In genomic region chr2:52994526-52994925, GRCm38 (mm10) we compare ENCODE assay signal across 21 mouse cellular contexts.
DNase-seq lines count a peak whose midpoint lies in the region; ATAC-seq and TF ChIP-seq lines count a peak whose summit lies in the region.
"Had no signal": no experiment of that assay in that cellular context is flagged by ENCODE, and none has a peak within 500 bp of the region (broad histone marks: within the 10 kb centered on the region; RNA-seq: fewer than 3 reads in every experiment).

No protein-coding gene starts in this region.

- TF ChIP-seq CTCF in heart, adult 2 months (IDR thresholded peaks at IDR 0.05) = no peak
- TF ChIP-seq CTCF in kidney, postnatal 0 days (IDR thresholded peaks at IDR 0.05; ENCODE audit: low read depth) = no peak

- no peak overlapping the region for H3K9ac ChIP-seq in heart, adult 2 months (ENCODE audit: low read depth, low read length)
- H3K9ac ChIP-seq in heart, embryonic 12.5 days = no peak overlapping the region
- H3K9ac ChIP-seq in kidney, embryonic 15.5 days = no peak overlapping the region
- H3K9ac ChIP-seq in kidney, postnatal 0 days (ENCODE audit: low read depth, low read length) = no peak overlapping the region
- H3K9ac ChIP-seq: limb, embryonic 12.5 days; liver, embryonic 12.5 days; midbrain, embryonic 12.5 days; neural tube, embryonic 15.5 days had no signal

- TF ChIP-seq POLR2A in heart, adult 2 months (IDR thresholded peaks at IDR 0.05; ENCODE audit: insufficient read depth, low read depth, low read length) = no peak

- peak overlapping the region; percentile 2; the same call in 1 of the 2 replicates for H3K27ac ChIP-seq in heart, adult 2 months
- H3K27ac ChIP-seq in heart, embryonic 12.5 days (ENCODE audit: poor library complexity, severe bottlenecking) = no peak overlapping the region
- no peak overlapping the region for H3K27ac ChIP-seq in kidney, embryonic 15.5 days
- no peak overlapping the region for H3K27ac ChIP-seq in kidney, postnatal 0 days
- H3K27ac ChIP-seq: gastrocnemius, adult 2 months; hindbrain, postnatal 0 days; limb, embryonic 12.5 days; liver, embryonic 12.5 days; midbrain, embryonic 12.5 days; neural tube, embryonic 15.5 days had no signal

- DNase-seq in heart, adult 2 months = peak; percentile 30 to 38
- peak; percentile 65 for DNase-seq in kidney, adult 9 months
- peak; percentile 25 to 35 for DNase-seq in heart, postnatal 14 days
- peak; percentile 36 for DNase-seq in kidney, postnatal 0 days (ENCODE audit: low spot score)
- no peak for DNase-seq in testis, postnatal 14 days (ENCODE audit: low spot score)
- DNase-seq: cerebellum, adult 9-10 months; gastrocnemius, adult 2 months; lung, adult 2 months; right cerebral cortex, adult 18-20 months; right cerebral cortex, postnatal 4 days; thymus, postnatal 25 days had no signal

- H3K79me2 ChIP-seq in heart, adult 2 months (replicated peaks; ENCODE audit: control insufficient read depth, insufficient read depth, low read length) = no peaks in the 10 kb centered on the region

- intact Hi-C loops in heart, adult 2 months (cut with DNase I) = loop anchor here (5.0 kb wide), 2 partner anchors 33 to 37 kb away; no protein-coding TSS in a partner anchor
- intact Hi-C loops in heart, postnatal 14 days (cut with DNase I) = loop anchor here (10.0 kb wide), 1 partner anchor 50 kb away; no protein-coding TSS in a partner anchor

- H3K4me2 ChIP-seq in heart, embryonic 12.5 days = no peak overlapping the region
- H3K4me2 ChIP-seq in kidney, embryonic 15.5 days = no peak overlapping the region
- no peak overlapping the region for H3K4me2 ChIP-seq in kidney, postnatal 0 days (ENCODE audit: low read length)
- H3K4me2 ChIP-seq: limb, embryonic 12.5 days; liver, embryonic 12.5 days; midbrain, embryonic 12.5 days; neural tube, embryonic 15.5 days had no signal

- H3K9me3 ChIP-seq in heart, embryonic 12.5 days (replicated peaks) = no peaks in the 10 kb centered on the region
- H3K9me3 ChIP-seq in kidney, embryonic 15.5 days (replicated peaks) = no peaks in the 10 kb centered on the region
- H3K9me3 ChIP-seq in kidney, postnatal 0 days (replicated peaks; ENCODE audit: low read length) = no peaks in the 10 kb centered on the region
- H3K9me3 ChIP-seq: limb, embryonic 12.5 days; liver, embryonic 12.5 days; midbrain, embryonic 12.5 days; neural tube, embryonic 15.5 days had no signal

- no peaks in the 10 kb centered on the region for H3K27me3 ChIP-seq in heart, adult 2 months (ENCODE audit: control insufficient read depth, insufficient read depth, low read length)
- H3K27me3 ChIP-seq in heart, embryonic 12.5 days (replicated peaks) = no peaks in the 10 kb centered on the region
- no peaks in the 10 kb centered on the region for H3K27me3 ChIP-seq in kidney, embryonic 15.5 days
- H3K27me3 ChIP-seq in kidney, postnatal 0 days (ENCODE audit: insufficient read depth, low read length) = no peaks in the 10 kb centered on the region
- H3K27me3 ChIP-seq: limb, embryonic 12.5 days; liver, embryonic 12.5 days; midbrain, embryonic 12.5 days; neural tube, embryonic 15.5 days had no signal

- peaks cover 4% of the 10 kb centered on the region for H3K36me3 ChIP-seq in heart, adult 2 months (ENCODE audit: control insufficient read depth, insufficient read depth, low read length)
- no peaks in the 10 kb centered on the region for H3K36me3 ChIP-seq in heart, embryonic 12.5 days
- H3K36me3 ChIP-seq in kidney, embryonic 15.5 days = no peaks in the 10 kb centered on the region
- no peaks in the 10 kb centered on the region for H3K36me3 ChIP-seq in kidney, postnatal 0 days (ENCODE audit: insufficient read depth, low read length)
- H3K36me3 ChIP-seq: limb, embryonic 12.5 days; liver, embryonic 12.5 days; midbrain, embryonic 12.5 days; neural tube, embryonic 15.5 days had no signal

- no peak for ATAC-seq in heart, embryonic 12.5 days (ENCODE audit: insufficient number of reproducible peaks, low FRiP score)
- ATAC-seq in kidney, embryonic 15.5 days (replicated peaks; ENCODE audit: low FRiP score) = no peak
- ATAC-seq in kidney, postnatal 0 days (replicated peaks; ENCODE audit: low FRiP score, low read depth) = no peak
- no peak for ATAC-seq in cerebellum, adult (ENCODE audit: insufficient number of reproducible peaks, low FRiP score, low TSS enrichment)
- ATAC-seq: forebrain, embryonic 14.5 days; hindbrain, postnatal 0 days; intestine, embryonic 16.5 days; liver, embryonic 12.5 days had no signal

- H3K4me3 ChIP-seq in heart, adult 2 months = no peak overlapping the region
- H3K4me3 ChIP-seq in heart, embryonic 12.5 days = no peak overlapping the region
- no peak overlapping the region for H3K4me3 ChIP-seq in kidney, embryonic 15.5 days (replicated peaks)
- no peak overlapping the region for H3K4me3 ChIP-seq in kidney, postnatal 0 days (replicated peaks; ENCODE audit: low read depth, low read length)
- H3K4me3 ChIP-seq: gastrocnemius, adult 2 months; limb, embryonic 12.5 days; liver, embryonic 12.5 days; midbrain, embryonic 12.5 days; neural tube, embryonic 15.5 days had no signal

- WGBS in heart, adult 2 months = 35% methylated on average over 9 of the region's 9 CpGs
- WGBS in heart, embryonic 12.5 days = 80% methylated on average over 9 of the region's 9 CpGs
- WGBS in kidney, embryonic 15.5 days = 47% methylated on average over 9 of the region's 9 CpGs
- 32% methylated on average over 9 of the region's 9 CpGs for WGBS in kidney, postnatal 0 days

- TF ChIP-seq EP300 in heart, adult 2 months (IDR thresholded peaks at IDR 0.05; ENCODE audit: insufficient read depth, low read depth, low read length) = peak; percentile 64; the same call in 1 of the 2 replicates

- peaks cover 19% of the 10 kb centered on the region for H3K4me1 ChIP-seq in heart, adult 2 months (ENCODE audit: control insufficient read depth, insufficient read depth, low read length)
- H3K4me1 ChIP-seq in heart, embryonic 12.5 days (replicated peaks) = 0 out of 2 replicates have a peak, but pooled peaks cover 4% of the 10 kb centered on the region
- H3K4me1 ChIP-seq in kidney, embryonic 15.5 days = peaks cover 26% of the 10 kb centered on the region
- H3K4me1 ChIP-seq in kidney, postnatal 0 days (replicated peaks; ENCODE audit: insufficient read depth, low read length) = peaks cover 8% of the 10 kb centered on the region
- H3K4me1 ChIP-seq: liver, embryonic 12.5 days had no signal
